Mouse (Mus musculus) ovary, postnatal 14 days (tissue): ENCODE measurements around the gene Arid1b.

ENCODE experiments used
- DNase-seq: peaks from one replicate; pipeline ENCODE4 v3.0.0; 2022; ENCODE audit warnings: low spot score

The Arid1b gene

GRCm38 (mm10) chr17:5162525-5162924 lies 168.4 kb downstream of the Arid1b start:
- no peak for DNase-seq

- no peak for DNase-seq
These were observed 169.2 kb downstream of the Arid1b start for GRCm38 (mm10) chr17:5163251-5163826.

GRCm38 (mm10) chr17:5164794-5165193 lies 170.7 kb downstream of the Arid1b start:
- DNase-seq = no peak

GRCm38 (mm10) chr17:5165201-5165825 lies 171.2 kb downstream of the Arid1b start:
- DNase-seq = no peak

GRCm38 (mm10) chr17:5166175-5166574 lies 172.0 kb downstream of the Arid1b start:
- DNase-seq = no peak

- no peak for DNase-seq
These were observed 173.9 kb downstream of the Arid1b start for GRCm38 (mm10) chr17:5168046-5168445.

GRCm38 (mm10) chr17:5168640-5169039 lies 174.5 kb downstream of the Arid1b start:
- no peak for DNase-seq

- no peak for DNase-seq
These were observed 176.2 kb downstream of the Arid1b start for GRCm38 (mm10) chr17:5170321-5170720.

- DNase-seq = no peak
These were observed 177.3 kb downstream of the Arid1b start for GRCm38 (mm10) chr17:5171467-5171866.

- no peak for DNase-seq
These were observed 180.4 kb downstream of the Arid1b start for GRCm38 (mm10) chr17:5174426-5175020.

GRCm38 (mm10) chr17:5175535-5175934 lies 181.4 kb downstream of the Arid1b start:
- DNase-seq = no peak

GRCm38 (mm10) chr17:5176315-5176714 lies 182.2 kb downstream of the Arid1b start:
- DNase-seq = no peak

GRCm38 (mm10) chr17:5178534-5178933 lies 184.4 kb downstream of the Arid1b start:
- DNase-seq = no peak

- DNase-seq = no peak
These were observed 184.9 kb downstream of the Arid1b start for GRCm38 (mm10) chr17:5179004-5179403.

- no peak for DNase-seq
These were observed 185.3 kb downstream of the Arid1b start for GRCm38 (mm10) chr17:5179412-5179811.

GRCm38 (mm10) chr17:5179925-5180525 lies 185.9 kb downstream of the Arid1b start:
- DNase-seq = no peak

GRCm38 (mm10) chr17:5180925-5181324 lies 186.8 kb downstream of the Arid1b start:
- DNase-seq = no peak

GRCm38 (mm10) chr17:5182493-5182892 lies 188.4 kb downstream of the Arid1b start:
- no peak for DNase-seq

GRCm38 (mm10) chr17:5185501-5185900 lies 191.4 kb downstream of the Arid1b start:
- DNase-seq = no peak

- no peak for DNase-seq
These were observed 193.4 kb downstream of the Arid1b start for GRCm38 (mm10) chr17:5187546-5187945.

- no peak for DNase-seq
These were observed 194.3 kb downstream of the Arid1b start for GRCm38 (mm10) chr17:5188400-5188799.

- peak; percentile 89 for DNase-seq
These were observed 195.6 kb downstream of the Arid1b start for GRCm38 (mm10) chr17:5189551-5190351.
